In genomic region chr8:12895535-12896150, GRCm38 (mm10) we compare ENCODE assay signal across 13 mouse cellular contexts. TPM values are rescaled to one million over a fixed set of nuclear protein-coding genes. Genes with fewer than 3 reads are reported as not detected.
A peak's percentile ranks its signal among the peaks of the same experiment; 100 is the strongest.
DNase-seq lines count a peak whose midpoint lies in the region; ATAC-seq and TF ChIP-seq lines count a peak whose summit lies in the region.
"Had no signal": no experiment of that assay in that cellular context is flagged by ENCODE, and none has a peak within 500 bp of the region (broad histone marks: within the 10 kb centered on the region; RNA-seq: fewer than 3 reads in every experiment).

No protein-coding gene starts in this region.

- no peak overlapping the region for H3K4me3 ChIP-seq in hindbrain, postnatal 0 days (ENCODE audit: low read length)
- no peak overlapping the region for H3K4me3 ChIP-seq in hindbrain, embryonic 16.5 days (ENCODE audit: low read length)
- H3K4me3 ChIP-seq in midbrain, embryonic 14.5 days (replicated peaks; ENCODE audit: low read depth, low read length): no peak overlapping the region
- H3K4me3 ChIP-seq in midbrain, embryonic 13.5 days (replicated peaks): no peak overlapping the region
- no peak overlapping the region for H3K4me3 ChIP-seq in thymus, adult 2 months (ENCODE audit: control insufficient read depth, insufficient read depth, low read length)
- H3K4me3 ChIP-seq: embryonic facial prominence, embryonic 13.5 days; forebrain, embryonic 12.5 days; limb, embryonic 13.5 days; neural tube, embryonic 15.5 days had no signal

- H3K4me1 ChIP-seq in hindbrain, postnatal 0 days (ENCODE audit: insufficient read depth, low read length): no peaks in the 10 kb centered on the region
- H3K4me1 ChIP-seq in hindbrain, embryonic 16.5 days (ENCODE audit: control insufficient read depth, insufficient read depth, low read depth, low read length): no peaks in the 10 kb centered on the region; the same call in 1 of the 2 replicates
- H3K4me1 ChIP-seq in midbrain, embryonic 14.5 days (ENCODE audit: control insufficient read depth, insufficient read depth, low read length): no peaks in the 10 kb centered on the region
- H3K4me1 ChIP-seq in midbrain, embryonic 13.5 days (replicated peaks): peaks cover 7% of the 10 kb centered on the region; the same call in 1 of the 2 replicates
- H3K4me1 ChIP-seq in thymus, adult 2 months (replicated peaks; ENCODE audit: control insufficient read depth, insufficient read depth, low read length): no peaks in the 10 kb centered on the region

- WGBS in hindbrain, postnatal 0 days: 75% methylated on average over 9 of the region's 9 CpGs
- WGBS in hindbrain, embryonic 16.5 days: 67% methylated on average over 9 of the region's 9 CpGs
- 82% methylated on average over 9 of the region's 9 CpGs for WGBS in midbrain, embryonic 14.5 days
- WGBS in midbrain, embryonic 13.5 days: 79% methylated on average over 9 of the region's 9 CpGs
- WGBS in thymus, adult 2 months: 81% methylated on average over 9 of the region's 9 CpGs

- H3K27ac ChIP-seq in hindbrain, postnatal 0 days: no peak overlapping the region
- no peak overlapping the region for H3K27ac ChIP-seq in hindbrain, embryonic 16.5 days (ENCODE audit: low read depth, low read length)
- H3K27ac ChIP-seq in midbrain, embryonic 14.5 days (replicated peaks; ENCODE audit: low read depth, low read length): no peak overlapping the region
- H3K27ac ChIP-seq in midbrain, embryonic 13.5 days: no peak overlapping the region
- H3K27ac ChIP-seq in thymus, adult 2 months (ENCODE audit: control insufficient read depth, insufficient read depth, low read length): no peak overlapping the region
- H3K27ac ChIP-seq: embryonic facial prominence, embryonic 13.5 days; forebrain, embryonic 12.5 days; limb, embryonic 13.5 days; neural tube, embryonic 15.5 days had no signal

- H3K9ac ChIP-seq in hindbrain, postnatal 0 days (replicated peaks; ENCODE audit: low read length): no peak overlapping the region
- H3K9ac ChIP-seq in hindbrain, embryonic 16.5 days (ENCODE audit: low read depth, low read length): no peak overlapping the region
- H3K9ac ChIP-seq in midbrain, embryonic 14.5 days (replicated peaks; ENCODE audit: low read length): 0 out of 2 replicates have a peak overlapping the region, but pooled peaks have one; percentile 12
- H3K9ac ChIP-seq in midbrain, embryonic 13.5 days (replicated peaks): no peak overlapping the region
- H3K9ac ChIP-seq: embryonic facial prominence, embryonic 13.5 days; forebrain, embryonic 12.5 days; limb, embryonic 13.5 days; neural tube, embryonic 15.5 days had no signal

- peak; percentile 55 for DNase-seq in cerebellum, adult 11-12 months
- DNase-seq in hindbrain, postnatal 0 days (ENCODE audit: low spot score): peak; percentile 21
- no peak for DNase-seq in midbrain, embryonic 14.5 days
- no peak for DNase-seq in thymus, adult 18-20 months
- no peak for DNase-seq in thymus, adult 2 months
- DNase-seq: gastrocnemius, postnatal 25 days had no signal

- peak; percentile 70 for TF ChIP-seq CTCF in hindbrain, postnatal 0 days (IDR thresholded peaks at IDR 0.05; ENCODE audit: low read depth)
- no peak for TF ChIP-seq CTCF in thymus, adult 2 months (IDR thresholded peaks at IDR 0.05; ENCODE audit: borderline replicate concordance, control insufficient read depth, extremely low read depth, insufficient read depth, low read length, poor library complexity)

- no peak for TF ChIP-seq POLR2A in thymus, adult 2 months (IDR thresholded peaks at IDR 0.05; ENCODE audit: control insufficient read depth, extremely low read depth, insufficient read depth, low read length, poor library complexity)

- no peaks in the 10 kb centered on the region for H3K9me3 ChIP-seq in hindbrain, postnatal 0 days (ENCODE audit: low read length)
- H3K9me3 ChIP-seq in hindbrain, embryonic 16.5 days (ENCODE audit: control insufficient read depth, low read length): no peaks in the 10 kb centered on the region
- H3K9me3 ChIP-seq in midbrain, embryonic 14.5 days (ENCODE audit: control insufficient read depth, low read length): no peaks in the 10 kb centered on the region
- no peaks in the 10 kb centered on the region for H3K9me3 ChIP-seq in midbrain, embryonic 13.5 days
- H3K9me3 ChIP-seq: embryonic facial prominence, embryonic 13.5 days; forebrain, embryonic 12.5 days; limb, embryonic 13.5 days; neural tube, embryonic 15.5 days had no signal

- no peak for ATAC-seq in cerebellum, adult (ENCODE audit: insufficient number of reproducible peaks, low FRiP score, low TSS enrichment)
- no peak for ATAC-seq in hindbrain, postnatal 0 days
- ATAC-seq in hindbrain, embryonic 16.5 days: no peak
- ATAC-seq in midbrain, embryonic 14.5 days (ENCODE audit: low FRiP score, low TSS enrichment): no peak
- ATAC-seq in midbrain, embryonic 13.5 days: no peak

- no peaks in the 10 kb centered on the region for H3K36me3 ChIP-seq in hindbrain, postnatal 0 days (ENCODE audit: insufficient read depth, low read length)
- no peaks in the 10 kb centered on the region for H3K36me3 ChIP-seq in hindbrain, embryonic 16.5 days (ENCODE audit: control insufficient read depth, insufficient read depth, low read length)
- peaks cover 14% of the 10 kb centered on the region; the same call in 1 of the 2 replicates for H3K36me3 ChIP-seq in midbrain, embryonic 14.5 days (ENCODE audit: control insufficient read depth, insufficient read depth, low read length)
- peaks cover 26% of the 10 kb centered on the region for H3K36me3 ChIP-seq in midbrain, embryonic 13.5 days
- H3K36me3 ChIP-seq in thymus, adult 2 months (ENCODE audit: control insufficient read depth, insufficient read depth, low read length): no peaks in the 10 kb centered on the region
- H3K36me3 ChIP-seq: embryonic facial prominence, embryonic 13.5 days; limb, embryonic 13.5 days; neural tube, embryonic 15.5 days had no signal

- H3K4me2 ChIP-seq in hindbrain, postnatal 0 days (ENCODE audit: low read depth, low read length): no peak overlapping the region
- no peak overlapping the region for H3K4me2 ChIP-seq in hindbrain, embryonic 16.5 days (ENCODE audit: low read length)
- H3K4me2 ChIP-seq in midbrain, embryonic 14.5 days (ENCODE audit: low read length): no peak overlapping the region
- H3K4me2 ChIP-seq in midbrain, embryonic 13.5 days (replicated peaks): no peak overlapping the region
- H3K4me2 ChIP-seq: embryonic facial prominence, embryonic 13.5 days; forebrain, embryonic 12.5 days; limb, embryonic 13.5 days; neural tube, embryonic 15.5 days had no signal

- H3K27me3 ChIP-seq in hindbrain, postnatal 0 days (ENCODE audit: insufficient read depth, low read length): no peaks in the 10 kb centered on the region
- H3K27me3 ChIP-seq in hindbrain, embryonic 16.5 days (replicated peaks; ENCODE audit: control insufficient read depth, insufficient read depth, low read length): no peaks in the 10 kb centered on the region
- H3K27me3 ChIP-seq in midbrain, embryonic 14.5 days (ENCODE audit: control insufficient read depth, insufficient read depth, low read length): no peaks in the 10 kb centered on the region
- H3K27me3 ChIP-seq in midbrain, embryonic 13.5 days: no peaks in the 10 kb centered on the region
- no peaks in the 10 kb centered on the region for H3K27me3 ChIP-seq in thymus, adult 2 months (ENCODE audit: control insufficient read depth, insufficient read depth, low read length)
- H3K27me3 ChIP-seq: embryonic facial prominence, embryonic 13.5 days; forebrain, embryonic 12.5 days; limb, embryonic 13.5 days; neural tube, embryonic 15.5 days had no signal

RNA-seq across cellular contexts. Expression of gene Mcf2l, which starts 22.0 kb away (rescaled TPM):
- total RNA-seq in hindbrain, postnatal 0 days (2014; rRNA removed): 298 and 316 TPM in 2 replicates
- polyA plus RNA-seq in hindbrain, postnatal 0 days (2015; fragmentation: Nextera tagmentation; extraction: Ambion mirVana): 94.1 and 94.2 TPM in 2 replicates
- 142 and 159 TPM in 2 replicates for polyA plus RNA-seq in hindbrain, embryonic 16.5 days (2015; fragmentation: Nextera tagmentation; extraction: Ambion mirVana)
- 173 and 174 TPM in 2 replicates for polyA plus RNA-seq in midbrain, embryonic 14.5 days (2014; fragmentation: Nextera tagmentation; extraction: Ambion mirVana)
- 130 and 141 TPM in 2 replicates for polyA plus RNA-seq in midbrain, embryonic 13.5 days (2015; fragmentation: Nextera tagmentation; extraction: Ambion mirVana)
- polyA plus RNA-seq in thymus, adult 2 months (2012; rRNA removed): 9.4 and 9.7 TPM in 2 replicates

Comparison
In these comparisons a context has a peak if more than half of its experiments do, and no peak if none do; other contexts are left out.
1. DNase-seq: peak in cerebellum, adult 11-12 months (single experiment) and hindbrain, postnatal 0 days (single experiment); none in midbrain, embryonic 14.5 days (single experiment), thymus, adult 18-20 months (0 of 2) and thymus, adult 2 months (single experiment).